Mouse (Mus musculus): Measurements from ENCODE around the gene Nusap1. TPM values are rescaled to one million over a fixed set of nuclear protein-coding genes. Genes with fewer than 3 reads are reported as not detected.
"Not testable (repeated sequence)": the region's sequence is repeated elsewhere in the genome, so short reads cannot be mapped to it uniquely, and the experiment has no call there.

The Nusap1 gene
- polyA plus RNA-seq, 1 experiment from 2014 or later: 10.1 TPM

DNA sequence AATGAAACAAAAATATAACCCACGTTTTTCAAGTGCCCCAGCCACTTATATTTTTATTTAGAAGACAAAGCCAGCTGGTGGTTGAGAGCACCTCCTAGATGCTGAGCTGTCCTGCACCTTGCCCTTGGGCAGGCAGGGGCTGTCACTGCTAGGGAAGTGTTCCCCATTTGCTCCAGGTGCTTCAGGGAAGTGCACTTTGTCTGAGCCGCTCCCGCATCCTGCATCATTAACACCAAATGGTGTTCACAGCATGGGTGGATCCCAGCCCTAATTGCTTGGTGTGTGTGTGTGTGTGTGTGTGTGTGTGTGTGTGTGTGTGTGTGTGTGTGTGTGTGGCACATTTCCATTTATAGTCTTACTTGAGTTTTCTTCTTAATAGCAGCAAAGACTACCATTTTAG lies 16.5 kb upstream of the Nusap1 start:
- WGBS: 76% methylated on average over 3 of the region's 3 CpGs
- ATAC-seq (replicated peaks): not testable (repeated sequence)

DNA sequence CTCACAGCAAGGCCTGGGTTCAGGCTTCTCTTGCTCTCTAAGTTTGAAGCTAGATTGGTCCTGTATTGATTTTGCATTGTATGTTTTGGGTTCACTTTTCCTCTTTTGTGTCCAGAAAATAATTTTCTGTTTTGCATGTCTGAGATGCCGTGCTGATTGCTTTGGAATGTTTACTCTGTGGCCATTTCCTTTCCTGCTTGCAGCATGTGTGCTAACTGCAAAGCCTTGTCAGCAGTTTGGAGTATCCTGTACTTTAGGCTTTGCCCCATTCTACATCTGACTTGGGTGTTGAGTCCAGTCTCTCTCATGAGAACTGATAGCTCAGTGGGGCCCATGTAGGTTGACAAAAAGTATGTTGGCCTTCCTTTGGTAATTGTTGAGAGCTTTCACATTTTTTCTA lies 15.6 kb upstream of the Nusap1 start:
- Histone ChIP-seq H3K36me3 (replicated peaks) (peaks cover 23% of the 10 kb centered on the region; the same call in 1 of the 2 replicates), H3K9ac (no peak overlapping the region), H3K9me3 (no peaks in the 10 kb centered on the region), H3K4me3 (no peak overlapping the region), H3K27me3 (replicated peaks) (no peaks in the 10 kb centered on the region), H3K4me2 (no peak overlapping the region), H3K27ac (no peak overlapping the region), H3K4me1 (peaks cover 16% of the 10 kb centered on the region)
- WGBS: 85% methylated on average over 1 of the region's 1 CpGs
- ATAC-seq (replicated peaks): no peak

More for the DNA sequence above, 16.5 kb upstream of the Nusap1 start:
- not testable (repeated sequence) for H3K27me3 ChIP-seq (replicated peaks); H3K9me3 ChIP-seq; H3K27ac ChIP-seq; H3K4me2 ChIP-seq; H3K9ac ChIP-seq; H3K4me3 ChIP-seq
- Histone ChIP-seq H3K36me3 (replicated peaks) (peaks cover 23% of the 10 kb centered on the region), H3K4me1 (peaks cover 22% of the 10 kb centered on the region)

DNA sequence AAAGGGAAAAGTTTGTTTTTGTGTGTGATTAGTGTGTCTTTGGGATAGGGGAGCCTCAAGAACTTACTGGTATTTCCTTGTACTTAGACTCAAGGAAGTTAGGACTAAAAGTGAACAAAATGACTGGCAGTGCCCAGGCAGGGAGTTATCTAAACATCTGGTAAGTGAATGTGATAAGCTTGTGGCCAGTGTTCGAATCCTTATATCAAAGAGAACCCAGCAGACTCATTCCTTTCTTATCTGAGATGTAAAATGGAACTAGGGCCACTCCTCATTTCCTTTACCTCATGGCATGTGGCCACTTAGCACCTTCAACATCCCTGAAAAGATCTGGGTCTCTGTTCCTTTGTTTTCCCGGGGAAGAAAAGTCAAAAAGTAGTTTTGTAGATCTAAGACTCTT lies 14.2 kb upstream of the Nusap1 start:
- Histone ChIP-seq H3K9me3 (no peaks in the 10 kb centered on the region), H3K4me2 (no peak overlapping the region), H3K4me1 (peaks cover 16% of the 10 kb centered on the region), H3K4me3 (no peak overlapping the region), H3K27me3 (replicated peaks) (no peaks in the 10 kb centered on the region), H3K36me3 (replicated peaks) (peaks cover 28% of the 10 kb centered on the region; the same call in 1 of the 2 replicates), H3K27ac (no peak overlapping the region), H3K9ac (no peak overlapping the region)
- 86% methylated on average over 2 of the region's 2 CpGs for WGBS
- ATAC-seq (replicated peaks): no peak

DNA sequence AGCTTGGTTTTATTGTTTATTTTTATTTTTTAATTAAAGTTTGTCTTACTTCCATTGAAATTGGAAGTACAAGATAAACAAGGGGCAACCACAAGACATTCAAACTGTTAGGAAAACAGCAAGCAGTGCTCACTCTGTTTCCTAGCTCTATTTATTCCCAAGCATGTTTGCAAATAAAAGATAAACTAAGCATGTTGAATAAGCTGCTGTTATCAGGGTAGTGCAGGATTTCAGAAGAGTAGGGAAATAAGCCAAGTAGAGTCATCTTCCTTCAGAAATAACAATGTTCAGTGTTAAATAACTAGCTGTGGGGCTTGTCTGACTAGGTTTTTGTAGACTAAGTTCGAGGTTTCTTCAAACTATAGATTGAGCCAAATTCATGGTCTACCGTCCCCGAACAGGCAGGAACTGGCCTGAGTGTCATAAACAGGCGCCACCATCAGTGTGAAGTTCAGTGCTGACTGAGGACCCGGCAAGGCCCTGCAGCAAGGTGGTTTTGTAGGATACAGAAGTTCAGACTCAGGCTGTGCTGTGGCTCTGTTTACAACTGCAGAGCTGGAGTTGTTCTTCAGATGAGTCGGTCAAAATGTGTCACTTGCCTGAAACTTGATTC lies 12.6 kb upstream of the Nusap1 start:
- 92% methylated on average over 6 of the region's 6 CpGs for WGBS
- Histone ChIP-seq H3K36me3 (replicated peaks) (peaks cover 23% of the 10 kb centered on the region; the same call in 1 of the 2 replicates), H3K4me1 (peaks cover 13% of the 10 kb centered on the region)

DNA sequence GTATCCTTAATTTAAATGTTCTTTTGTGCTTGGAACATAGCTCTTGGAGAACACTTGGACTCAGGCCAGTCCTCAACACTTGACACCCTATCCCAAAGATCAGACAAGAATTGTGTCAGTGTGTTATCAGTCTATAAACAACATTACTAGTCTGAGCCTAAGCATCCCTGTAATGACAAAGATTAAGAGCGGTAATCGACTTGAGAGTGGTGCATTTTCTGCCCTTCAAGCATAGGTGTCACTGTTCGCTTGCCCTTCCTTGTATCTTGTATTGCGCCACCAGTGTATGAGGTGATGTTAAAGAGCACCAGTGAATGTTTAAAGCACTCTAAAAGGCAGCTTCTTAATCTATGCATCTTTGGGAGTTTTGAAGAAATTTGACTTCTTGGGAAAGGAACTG lies 11.1 kb upstream of the Nusap1 start:
- Histone ChIP-seq H3K36me3 (replicated peaks) (peaks cover 18% of the 10 kb centered on the region; the same call in 1 of the 2 replicates), H3K4me1 (peaks cover 6% of the 10 kb centered on the region; the same call in 1 of the 2 replicates), H3K9ac (no peak overlapping the region), H3K4me3 (no peak overlapping the region), H3K27ac (no peak overlapping the region), H3K9me3 (no peaks in the 10 kb centered on the region), H3K4me2 (no peak overlapping the region), H3K27me3 (replicated peaks) (no peaks in the 10 kb centered on the region)
- ATAC-seq (replicated peaks): no peak
- WGBS: 92% methylated on average over 4 of the region's 4 CpGs

More for the DNA sequence above, 12.6 kb upstream of the Nusap1 start:
- H3K27me3 ChIP-seq (replicated peaks): no peaks in the 10 kb centered on the region
- no peak overlapping the region for H3K9ac ChIP-seq
- no peak overlapping the region for H3K27ac ChIP-seq
- no peaks in the 10 kb centered on the region for H3K9me3 ChIP-seq
- H3K4me3 ChIP-seq: no peak overlapping the region
- ATAC-seq (replicated peaks): no peak
- H3K4me2 ChIP-seq: no peak overlapping the region

DNA sequence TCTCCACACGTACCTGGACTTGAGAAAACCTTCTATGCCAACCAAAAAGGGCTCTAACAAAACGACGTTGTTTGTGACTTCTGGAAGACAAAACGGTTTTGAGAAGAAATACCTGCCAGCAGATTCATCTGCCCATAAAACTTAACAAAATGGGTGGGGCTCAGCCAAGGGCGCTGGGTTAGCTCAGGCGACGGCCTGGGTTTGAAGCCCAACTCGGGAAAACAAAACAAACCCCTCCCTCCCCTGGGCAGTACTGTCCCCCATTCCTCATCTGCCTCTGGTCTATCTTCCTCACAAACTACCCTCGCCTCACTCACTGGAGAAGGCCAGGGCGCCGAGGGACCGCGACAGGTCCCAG lies 278 bp upstream of the Nusap1 start:
- under 1% methylated on average over 13 of the region's 13 CpGs for WGBS
- H3K36me3 ChIP-seq (replicated peaks): no peaks in the 10 kb centered on the region
- no peak overlapping the region for H3K27ac ChIP-seq
- H3K9ac ChIP-seq: peak overlapping the region; percentile 39; the same call in 1 of the 2 replicates
- no peak for ATAC-seq (replicated peaks)
- peaks cover 23% of the 10 kb centered on the region for H3K4me1 ChIP-seq
- peak overlapping the region; percentile 100 for H3K4me2 ChIP-seq
- H3K4me3 ChIP-seq: peak overlapping the region; percentile 86
- no peaks in the 10 kb centered on the region for H3K27me3 ChIP-seq (replicated peaks)
- H3K9me3 ChIP-seq: no peaks in the 10 kb centered on the region

DNA sequence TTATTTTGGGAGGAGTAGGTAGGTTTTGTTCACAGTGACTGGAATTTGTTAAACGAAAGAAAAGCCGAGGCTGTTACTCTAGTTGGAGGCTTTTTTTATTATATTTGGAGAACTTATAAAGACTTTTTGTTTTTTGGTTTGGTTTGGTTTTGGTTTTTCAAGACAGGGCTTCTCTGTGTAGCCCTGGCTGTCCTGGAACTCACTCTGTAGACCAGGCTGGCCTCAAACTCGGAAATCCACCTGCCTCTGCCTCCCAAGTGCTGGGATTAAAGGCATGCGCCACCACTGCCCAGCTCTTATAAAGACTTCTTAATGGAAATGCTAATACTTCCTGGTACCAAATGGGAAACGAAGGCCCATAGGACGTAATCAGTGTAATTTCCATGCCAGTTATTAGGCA lies 904 bp downstream of the Nusap1 start:
- H3K36me3 ChIP-seq (replicated peaks); H3K27me3 ChIP-seq (replicated peaks); H3K9me3 ChIP-seq; ATAC-seq (replicated peaks); H3K9ac ChIP-seq; H3K27ac ChIP-seq: not testable (repeated sequence)
- Histone ChIP-seq H3K4me1 (peaks cover 23% of the 10 kb centered on the region), H3K4me3 (peak overlapping the region; percentile 86), H3K4me2 (peak overlapping the region; percentile 100)
- 6% methylated on average over 6 of the region's 6 CpGs for WGBS

DNA sequence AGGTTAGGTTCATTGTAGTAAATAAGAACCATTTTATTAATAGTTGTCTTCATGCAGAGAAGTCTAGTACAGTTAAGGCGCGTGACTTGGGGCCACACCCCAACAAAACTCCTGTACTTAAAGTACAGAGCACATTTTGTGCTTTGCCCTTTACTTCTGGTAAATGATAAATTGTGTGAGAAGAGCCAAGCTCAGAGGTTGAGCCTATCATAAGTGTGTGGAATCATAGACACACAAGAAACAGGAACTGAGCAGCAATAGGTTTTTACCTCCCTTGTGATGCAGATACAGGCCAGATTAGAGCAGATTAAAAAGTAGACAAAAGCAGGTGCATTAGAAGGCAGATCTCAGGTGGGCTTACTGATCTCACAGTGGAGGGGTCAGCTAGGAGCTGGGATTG lies 3.2 kb downstream of the Nusap1 start:
- no peak overlapping the region for H3K4me3 ChIP-seq
- no peak overlapping the region for H3K9ac ChIP-seq
- peaks cover 23% of the 10 kb centered on the region for H3K4me1 ChIP-seq
- no peaks in the 10 kb centered on the region for H3K27me3 ChIP-seq (replicated peaks)
- H3K36me3 ChIP-seq (replicated peaks): no peaks in the 10 kb centered on the region
- H3K4me2 ChIP-seq: no peak overlapping the region
- ATAC-seq (replicated peaks): no peak
- H3K27ac ChIP-seq: no peak overlapping the region
- 97% methylated on average over 2 of the region's 2 CpGs for WGBS
- no peaks in the 10 kb centered on the region for H3K9me3 ChIP-seq

DNA sequence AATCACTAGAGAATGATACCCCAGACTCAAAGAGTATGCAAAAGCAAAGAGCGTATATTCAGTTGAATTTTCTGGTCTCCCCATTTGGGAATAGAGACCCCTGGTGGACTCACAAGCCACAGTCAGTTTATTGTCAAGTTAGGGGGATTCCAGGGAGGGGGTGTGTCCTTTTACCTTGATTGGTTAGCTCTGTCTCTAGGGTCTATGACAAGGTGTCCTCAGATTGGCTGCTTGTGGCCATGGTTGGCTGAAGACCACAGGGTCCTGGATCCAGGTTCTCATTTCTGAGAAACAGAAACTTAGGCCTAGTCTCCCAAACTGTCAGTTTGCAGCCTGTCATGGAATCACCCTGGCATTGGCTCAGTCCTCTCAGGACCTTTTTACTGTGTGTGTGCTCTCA lies 18.7 kb downstream of the Nusap1 start:
- no peaks in the 10 kb centered on the region for H3K27me3 ChIP-seq (replicated peaks)
- H3K4me1 ChIP-seq: no peaks in the 10 kb centered on the region
- no peaks in the 10 kb centered on the region for H3K36me3 ChIP-seq (replicated peaks)
- no peak overlapping the region for H3K4me3 ChIP-seq
- H3K4me2 ChIP-seq: no peak overlapping the region
- H3K27ac ChIP-seq: no peak overlapping the region
- H3K9me3 ChIP-seq: no peaks in the 10 kb centered on the region
- H3K9ac ChIP-seq: no peak overlapping the region
- WGBS: 79% methylated on average over 1 of the region's 1 CpGs
- no peak for ATAC-seq (replicated peaks)

DNA sequence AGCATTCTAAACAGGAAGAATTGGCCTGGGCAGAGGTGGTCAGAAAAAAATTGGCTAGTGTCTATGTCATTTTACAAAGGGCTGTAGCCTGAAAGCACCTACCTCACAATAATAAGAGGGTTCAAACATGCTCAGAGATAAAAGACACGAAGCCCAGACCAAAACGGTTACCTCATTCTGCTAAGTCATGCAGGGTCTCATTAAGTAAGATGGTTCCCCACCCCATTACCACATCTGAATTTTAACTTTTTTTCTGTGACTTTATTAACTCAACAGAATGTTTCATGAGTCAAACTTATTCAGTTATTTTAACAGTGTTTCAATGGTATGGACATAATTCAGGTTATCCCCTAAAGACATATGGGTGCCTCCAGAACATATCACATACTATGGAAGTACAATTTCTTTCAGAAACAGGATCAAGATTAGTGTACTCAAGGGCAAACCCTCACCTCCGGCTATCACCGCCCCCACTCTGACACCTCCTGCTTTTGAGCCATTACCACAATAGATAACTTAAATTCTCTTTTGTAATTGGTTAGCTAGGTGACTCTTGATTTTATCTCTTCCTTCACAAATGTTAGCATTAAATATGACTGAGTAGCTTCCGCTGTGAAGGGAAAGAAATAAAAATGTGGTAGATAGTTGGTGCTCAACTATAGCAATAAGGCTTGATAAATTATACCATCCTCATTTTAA lies 23.3 kb downstream of the Nusap1 start:
- no peak for ATAC-seq (replicated peaks)
- 95% methylated on average over 5 of the region's 5 CpGs for WGBS
- no peak overlapping the region for H3K9ac ChIP-seq
- H3K27ac ChIP-seq: no peak overlapping the region
- no peak overlapping the region for H3K4me2 ChIP-seq
- no peaks in the 10 kb centered on the region for H3K36me3 ChIP-seq (replicated peaks)
- no peak overlapping the region for H3K4me3 ChIP-seq
- H3K4me1 ChIP-seq: no peaks in the 10 kb centered on the region
- no peaks in the 10 kb centered on the region for H3K27me3 ChIP-seq (replicated peaks)
- no peaks in the 10 kb centered on the region for H3K9me3 ChIP-seq

DNA sequence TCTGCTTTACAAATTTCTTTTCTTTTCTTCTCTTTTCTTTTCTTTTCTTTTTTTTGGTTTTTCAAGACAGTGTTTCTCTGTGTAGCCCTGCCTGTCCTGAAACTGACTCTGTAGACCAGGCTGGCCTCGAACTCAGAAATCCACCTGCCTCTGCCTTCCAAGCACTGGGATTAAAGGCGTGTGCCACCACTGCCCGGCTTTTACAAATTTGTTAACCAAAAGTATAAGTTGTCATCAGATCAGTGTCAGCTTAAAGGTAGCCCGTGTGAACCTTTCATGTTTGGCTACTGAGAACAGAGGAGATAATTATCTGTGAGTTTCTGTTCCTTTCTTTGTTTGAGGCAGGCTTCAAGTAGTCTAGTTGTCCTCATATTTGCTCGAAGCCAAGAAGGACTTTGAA lies 26.2 kb downstream of the Nusap1 start:
- no peaks in the 10 kb centered on the region for H3K27me3 ChIP-seq (replicated peaks)
- no peaks in the 10 kb centered on the region for H3K9me3 ChIP-seq
- H3K4me2 ChIP-seq: no peak overlapping the region
- no peak overlapping the region for H3K27ac ChIP-seq
- ATAC-seq (replicated peaks): no peak
- no peaks in the 10 kb centered on the region for H3K4me1 ChIP-seq
- H3K4me3 ChIP-seq: no peak overlapping the region
- H3K9ac ChIP-seq: no peak overlapping the region
- WGBS: 95% methylated on average over 5 of the region's 5 CpGs
- no peaks in the 10 kb centered on the region for H3K36me3 ChIP-seq (replicated peaks)

DNA sequence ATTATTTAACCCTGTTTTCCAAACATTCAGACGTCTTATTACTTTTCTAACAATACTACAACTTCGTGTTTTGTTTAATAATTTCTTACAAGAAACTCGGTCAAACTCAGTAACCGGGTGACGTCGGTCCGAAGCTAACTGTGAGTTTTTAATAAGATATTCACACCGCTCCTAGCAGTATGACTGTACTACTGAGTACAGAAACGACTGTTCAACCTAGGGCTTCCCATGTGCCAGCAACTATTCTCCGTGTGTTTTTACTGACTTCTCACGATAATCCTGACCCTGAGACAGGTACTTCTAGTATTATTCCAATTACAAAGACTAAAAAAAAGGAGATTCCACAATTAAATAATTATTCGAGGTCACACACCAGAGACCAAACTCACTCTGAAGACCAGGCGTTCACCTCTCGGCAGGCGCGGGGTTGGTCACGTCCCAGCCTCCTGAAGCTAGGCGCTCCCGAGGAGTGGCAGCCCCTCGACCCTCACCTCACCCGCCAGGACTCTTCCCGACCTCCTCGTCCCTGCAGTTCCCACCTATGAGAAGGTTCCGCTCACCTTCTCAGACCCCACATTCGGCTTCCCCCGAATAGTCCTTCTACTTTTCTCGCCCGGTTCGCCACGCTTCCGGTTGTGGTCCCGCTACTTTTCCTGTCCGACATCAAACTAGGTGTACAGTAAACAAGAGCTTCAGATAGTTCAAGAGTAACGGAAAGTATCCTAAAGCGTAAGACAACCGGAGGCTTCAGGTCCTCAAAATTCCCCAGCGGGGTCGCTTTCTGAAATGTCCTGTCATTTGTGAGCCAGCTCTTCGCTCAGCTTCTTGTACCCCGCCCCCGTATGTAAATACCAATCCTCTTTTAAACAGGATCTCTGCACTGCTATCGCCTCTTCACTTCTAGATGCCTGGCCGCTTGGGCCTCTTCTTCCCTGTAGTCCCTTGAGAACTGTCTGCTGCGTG lies 44.4 kb downstream of the Nusap1 start, which contains the start of gene Ndufaf1:
TSS of gene Ndufaf1 (minus strand) at position 608 of the 963 bp plus-strand sequence.
- peaks cover 10% of the 10 kb centered on the region for H3K4me1 ChIP-seq
- 1% methylated on average over 44 of the region's 44 CpGs for WGBS
- peak; percentile 92 for ATAC-seq (replicated peaks)
- H3K4me2 ChIP-seq: peak within 1 kb of the TSS; percentile 87
- no peaks in the 10 kb centered on the region for H3K9me3 ChIP-seq
- peak within 1 kb of the TSS; percentile 57; the same call in 1 of the 2 replicates for H3K27ac ChIP-seq
- H3K4me3 ChIP-seq: peak within 1 kb of the TSS; percentile 84
- H3K36me3 ChIP-seq (replicated peaks): peaks cover 3% of the 10 kb centered on the region; the same call in 1 of the 2 replicates
- H3K9ac ChIP-seq: peak within 1 kb of the TSS; percentile 81
- H3K27me3 ChIP-seq (replicated peaks): no peaks in the 10 kb centered on the region

Measured in midbrain, embryonic 15.5 days (tissue).